Comparison of ENCODE assay signal across 8 mouse cellular contexts in the genomic region with DNA sequence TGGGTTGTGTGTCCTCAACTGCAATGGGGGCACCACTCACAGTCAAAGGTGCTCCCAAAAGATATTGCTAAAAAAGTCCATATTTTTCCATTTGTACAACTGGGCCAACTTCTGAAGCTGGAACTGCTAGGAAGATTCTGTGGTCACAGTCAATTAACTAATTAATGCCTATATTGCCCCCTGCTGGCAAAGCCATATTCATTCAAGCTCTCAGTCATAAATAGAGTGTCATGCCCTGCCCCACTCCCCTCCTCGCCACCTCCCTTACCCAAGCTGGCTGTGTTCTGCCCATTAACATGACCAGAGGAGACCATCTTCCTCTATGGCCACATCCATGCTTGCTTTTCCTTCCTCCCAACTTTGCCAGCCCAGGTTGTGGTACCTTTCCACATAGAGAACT. TPM values are rescaled to one million over a fixed set of nuclear protein-coding genes. Genes with fewer than 3 reads are reported as not detected.
A peak's percentile ranks its signal among the peaks of the same experiment; 100 is the strongest.
DNase-seq lines count a peak whose midpoint lies in the region; ATAC-seq and TF ChIP-seq lines count a peak whose summit lies in the region.

No protein-coding gene starts in this region.

- no peak overlapping the region for H3K4me2 ChIP-seq in heart, embryonic 12.5 days
- H3K4me2 ChIP-seq in liver, postnatal 0 days (ENCODE audit: low read depth, low read length): no peak overlapping the region

- H3K27ac ChIP-seq in gastrocnemius, adult 2 months: no peak overlapping the region
- H3K27ac ChIP-seq in heart, embryonic 12.5 days (ENCODE audit: poor library complexity, severe bottlenecking): no peak overlapping the region
- no peak overlapping the region for H3K27ac ChIP-seq in liver, postnatal 0 days (ENCODE audit: low read depth)

- 0 out of 2 replicates have a peak, but pooled peaks cover 5% of the 10 kb centered on the region for H3K4me1 ChIP-seq in heart, embryonic 12.5 days (replicated peaks)
- no peaks in the 10 kb centered on the region for H3K4me1 ChIP-seq in liver, postnatal 0 days (ENCODE audit: insufficient read depth)

- TF ChIP-seq CTCF in gastrocnemius, adult 2 months (IDR thresholded peaks at IDR 0.05): peak; percentile 63
- peak; percentile 67 for TF ChIP-seq CTCF in liver, postnatal 0 days (IDR thresholded peaks at IDR 0.05; ENCODE audit: low read depth)

- no peaks in the 10 kb centered on the region for H3K9me3 ChIP-seq in heart, embryonic 12.5 days (replicated peaks)
- H3K9me3 ChIP-seq in liver, postnatal 0 days (ENCODE audit: low read length): no peaks in the 10 kb centered on the region

- H3K36me3 ChIP-seq in heart, embryonic 12.5 days: no peaks in the 10 kb centered on the region
- H3K36me3 ChIP-seq in liver, postnatal 0 days (replicated peaks; ENCODE audit: insufficient read depth, low read length): no peaks in the 10 kb centered on the region

- peak; percentile 57; the same call in 1 of the 2 replicates for ATAC-seq in heart, embryonic 12.5 days (ENCODE audit: insufficient number of reproducible peaks, low FRiP score)
- no peak for ATAC-seq in liver, postnatal 0 days

- intact Hi-C loops in gastrocnemius, adult 2 months (cut with DNase I): loop anchor here (2.0 kb wide), 1 partner anchor 86 kb away; no protein-coding TSS in a partner anchor
- intact Hi-C loops in gastrocnemius, postnatal 14 days (cut with DNase I; ENCODE audit: low total_unique reads): no loop called here
- intact Hi-C loops in left cerebral cortex, postnatal 36 days (cut with DNase I): loop anchor here (2.0 to 5.0 kb wide), 2 partner anchors 86 to 107 kb away; no protein-coding TSS in a partner anchor

- WGBS in heart, embryonic 12.5 days: 41% methylated on average over 1 of the region's 1 CpGs
- 22% methylated on average over 1 of the region's 1 CpGs for WGBS in liver, postnatal 0 days (ENCODE audit: insufficient replicate concordance)

- no peak for DNase-seq in gastrocnemius, adult 2 months
- no peak for DNase-seq in gastrocnemius, postnatal 14 days
- DNase-seq in urinary bladder, postnatal 25 days (ENCODE audit: low spot score): peak; percentile 52
- DNase-seq in urinary bladder, adult 2 months (ENCODE audit: low spot score): no peak
- DNase-seq in liver, postnatal 0 days: peak; percentile 46
- DNase-seq in thymus, postnatal 25 days: peak; percentile 27
- DNase-seq in left cerebral cortex, postnatal 36 days (ENCODE audit: low spot score in 2 of 2): no peak

- no peak overlapping the region for H3K4me3 ChIP-seq in gastrocnemius, adult 2 months
- no peak overlapping the region for H3K4me3 ChIP-seq in heart, embryonic 12.5 days
- H3K4me3 ChIP-seq in liver, postnatal 0 days (ENCODE audit: low read depth, low read length): no peak overlapping the region

- no peak for TF ChIP-seq EP300 in liver, postnatal 0 days (IDR thresholded peaks at IDR 0.05; ENCODE audit: low read depth)

- H3K27me3 ChIP-seq in heart, embryonic 12.5 days (replicated peaks): no peaks in the 10 kb centered on the region; the same call in 1 of the 2 replicates
- H3K27me3 ChIP-seq in liver, postnatal 0 days (ENCODE audit: insufficient read depth, low read length): no peaks in the 10 kb centered on the region

- no peak overlapping the region for H3K9ac ChIP-seq in heart, embryonic 12.5 days
- H3K9ac ChIP-seq in liver, postnatal 0 days (replicated peaks): no peak overlapping the region

RNA-seq across cellular contexts. Expression of gene Ehd4, which starts 16.3 kb away (rescaled TPM):
- total RNA-seq in gastrocnemius, adult 2 months (2021): 10 to 100 TPM; 19.5 to 31.7 TPM
- 10 to 100 TPM; 72.8 to 89.4 TPM for total RNA-seq in gastrocnemius, postnatal 14 days (2021)
- 142 and 166 TPM in 2 replicates for polyA plus RNA-seq in urinary bladder, adult 2 months (2012; rRNA removed)
- polyA plus RNA-seq in heart, embryonic 12.5 days (2016; fragmentation: Nextera tagmentation; extraction: Ambion mirVana): 159 and 186 TPM in 2 replicates
- 20.8 and 29.2 TPM in 2 replicates for polyA plus RNA-seq in liver, postnatal 0 days (2015; fragmentation: Nextera tagmentation; extraction: Ambion mirVana)
- 10 to 100 TPM; 11.3 to 12.9 TPM for total RNA-seq in left cerebral cortex, postnatal 36 days (2021)

Comparison
In these comparisons a context has a peak if more than half of its experiments do, and no peak if none do; other contexts are left out.
1. DNase-seq: peak in urinary bladder, postnatal 25 days (single experiment), liver, postnatal 0 days (single experiment) and thymus, postnatal 25 days (single experiment); none in gastrocnemius, adult 2 months (single experiment), gastrocnemius, postnatal 14 days (single experiment), urinary bladder, adult 2 months (single experiment) and left cerebral cortex, postnatal 36 days (0 of 2).